In genomic region chr19:4309776-4310185, GRCm38 (mm10) we compare ENCODE assay signal across 8 mouse cellular contexts. TPM values are rescaled to one million over a fixed set of nuclear protein-coding genes. Genes with fewer than 3 reads are reported as not detected.
A peak's percentile ranks its signal among the peaks of the same experiment; 100 is the strongest.
DNase-seq lines count a peak whose midpoint lies in the region; TF ChIP-seq lines count a peak whose summit lies in the region.

No protein-coding gene starts in this region.

- peaks cover 0 to 8% of the 10 kb centered on the region in 2 experiments; a peak in 3 of 4 replicates for H3K4me1 ChIP-seq in MEL (ENCODE audit: control insufficient read depth in 1 of 2, insufficient read depth in 2 of 2, low read length in 2 of 2)

- peak; percentile 69 to 87 (median 82) for TF ChIP-seq CTCF in MEL (IDR thresholded peaks at IDR 0.05 in 2 of 3, conservative IDR thresholded peaks at IDR 0.05 in 1 of 3; ENCODE audit: control insufficient read depth in 1 of 3, insufficient read depth in 1 of 3, low read depth in 2 of 3, low read length in 3 of 3, poor library complexity in 1 of 3, severe bottlenecking in 1 of 3)

- H3K79me2 ChIP-seq in MEL (ENCODE audit: control insufficient read depth, insufficient read depth, low read length, poor library complexity) = peaks cover 12% of the 10 kb centered on the region

- no peak overlapping the region for H3K27ac ChIP-seq in MEL (ENCODE audit: control insufficient read depth, low read depth, low read length)

- H3K9me3 ChIP-seq in MEL (replicated peaks; ENCODE audit: insufficient read depth, low read length) = no peaks in the 10 kb centered on the region

- H3K4me3 ChIP-seq in MEL (ENCODE audit: control insufficient read depth in 1 of 2, insufficient read depth in 1 of 2, low read depth in 2 of 2, low read length in 2 of 2) = no peak overlapping the region

- no peaks in the 10 kb centered on the region for H3K27me3 ChIP-seq in MEL (ENCODE audit: control insufficient read depth in 1 of 2, insufficient read depth in 2 of 2, low read length in 2 of 2)

- no peak overlapping the region for H3K9ac ChIP-seq in MEL (ENCODE audit: control insufficient read depth, low read depth, low read length, poor library complexity, severe bottlenecking)

- peak; percentile 87 for TF ChIP-seq RAD21 in MEL (IDR thresholded peaks at IDR 0.05; ENCODE audit: low read depth, low read length)

- peaks cover 0 to under 1% of the 10 kb centered on the region in 2 experiments; a peak in 2 of 4 replicates for H3K36me3 ChIP-seq in MEL (ENCODE audit: control insufficient read depth in 1 of 2, insufficient read depth in 2 of 2, low read length in 2 of 2)

- intact Hi-C loops in left cerebral cortex, postnatal 36 days (cut with DNase I) = no loop called here

- TF ChIP-seq EP300 in MEL (IDR thresholded peaks at IDR 0.05; ENCODE audit: low read depth in 1 of 2, low read length in 2 of 2) = no peak

- peak; percentile 33 for DNase-seq in left cerebral cortex, adult 11 months (ENCODE audit: low spot score)
- no peak for DNase-seq in left cerebral cortex, postnatal 36 days (ENCODE audit: low spot score in 2 of 2)
- DNase-seq in MEL (ENCODE audit: low read depth, low spot score) = peak; percentile 89
- peak; percentile 81 to 82 for DNase-seq in cerebellum, postnatal 10 days
- DNase-seq in gastrocnemius, adult 8-10 months (ENCODE audit: low spot score in 2 of 2) = peak; percentile 55 to 68
- peak; percentile 73 to 76 for DNase-seq in kidney, postnatal 36 days
- peak; percentile 90 for DNase-seq in naive thymus-derived CD4-positive, alpha-beta T cell, adult 2 months (ENCODE audit: low read depth)
- DNase-seq in urinary bladder, postnatal 10 days (ENCODE audit: low spot score) = no peak

- TF ChIP-seq POLR2A in MEL (IDR thresholded peaks at IDR 0.05; ENCODE audit: control insufficient read depth in 1 of 2, insufficient read depth in 1 of 2, low read depth in 1 of 2, low read length in 2 of 2, poor library complexity in 1 of 2) = no peak

TF ChIP-seq in MEL, 35 proteins besides CTCF, POLR2A, EP300 and RAD21:
- TF ChIP-seq SMC3 (IDR thresholded peaks at IDR 0.05; ENCODE audit: low read depth, low read length) (peak; percentile 95), USF1 (IDR thresholded peaks at IDR 0.05; ENCODE audit: low read depth, low read length) (no peak), ZC3H11A (IDR thresholded peaks at IDR 0.05; ENCODE audit: low read depth, low read length) (peak; percentile 93), HCFC1 (IDR thresholded peaks at IDR 0.05; ENCODE audit: low read depth, low read length) (peak; percentile 67), ZNF384 (IDR thresholded peaks at IDR 0.05; ENCODE audit: low read depth, low read length) (peak; percentile 74), SIN3A (IDR thresholded peaks at IDR 0.05; ENCODE audit: low read length) (peak; percentile 82)
TF ChIP-seq in MEL: peak in this region for 5.

RNA-seq across cellular contexts. Expression of gene Grk2, which starts 3.8 kb away (rescaled TPM):
- 100 to 1,000 TPM; 223 to 239 TPM for total RNA-seq in left cerebral cortex, postnatal 36 days (2021)
- 65.1 and 75.2 TPM in 2 replicates for total RNA-seq in MEL (2012; rRNA removed)
- 100 to 1,000 TPM in 1 of 2 experiments, not detected in 1; 105 TPM for polyA plus RNA-seq in MEL (2012; ENCODE audit: insufficient read depth in 1 of 2, insufficient read length in 2 of 2, low read depth in 1 of 2, low replicate concordance in 2 of 2, missing spikeins in 1 of 2)
- total RNA-seq in gastrocnemius, adult 8-10 months (2022) = 10 to 100 TPM; 55.7 to 65.2 (median 62.1) TPM

RNA-seq across cellular contexts. Expression of gene Ankrd13d, which starts 26.8 kb away (rescaled TPM):
- total RNA-seq in left cerebral cortex, postnatal 36 days (2021) = 10 to 100 TPM; 69.7 to 72.3 TPM
- total RNA-seq in MEL (2012; rRNA removed) = 0.96 and 1.4 TPM in 2 replicates
- polyA plus RNA-seq in MEL (2012; ENCODE audit: insufficient read depth in 1 of 2, insufficient read length in 2 of 2, low read depth in 1 of 2, low replicate concordance in 2 of 2, missing spikeins in 1 of 2) = 1 to 10 TPM in 1 of 2 experiments, not detected in 1; 2.6 TPM
- total RNA-seq in gastrocnemius, adult 8-10 months (2022) = under 1 TPM in 1 of 4 experiments, not detected in 3; 0.63 TPM

RNA-seq across cellular contexts. Expression of gene Ssh3, which starts 40.8 kb away (rescaled TPM):
- 10 to 100 TPM; 41.1 to 65.6 TPM for total RNA-seq in left cerebral cortex, postnatal 36 days (2021)
- total RNA-seq in MEL (2012; rRNA removed) = 7.4 and 9.2 TPM in 2 replicates
- polyA plus RNA-seq in MEL (2012; ENCODE audit: insufficient read depth in 1 of 2, insufficient read length in 2 of 2, low read depth in 1 of 2, low replicate concordance in 2 of 2, missing spikeins in 1 of 2) = 10 to 100 TPM in 1 of 2 experiments, not detected in 1; 14.1 TPM
- total RNA-seq in gastrocnemius, adult 8-10 months (2022) = 1 to 10 TPM; 2.3 to 5.8 (median 2.9) TPM

Comparison
In these comparisons a context has a peak if more than half of its experiments do, and no peak if none do; other contexts are left out.
1. DNase-seq: peak in left cerebral cortex, adult 11 months (single experiment), MEL (single experiment), cerebellum, postnatal 10 days (2 of 2), gastrocnemius, adult 8-10 months (2 of 2), kidney, postnatal 36 days (2 of 2) and naive thymus-derived CD4-positive, alpha-beta T cell, adult 2 months (single experiment); none in left cerebral cortex, postnatal 36 days (0 of 2) and urinary bladder, postnatal 10 days (single experiment).
2. RNA of gene Ankrd13d, which starts 26.8 kb away (total RNA-seq): 69.7 to 72.3 TPM in left cerebral cortex, postnatal 36 days; 0.96 to 1.4 TPM in MEL and 0.63 TPM in gastrocnemius, adult 8-10 months; every median in the first group is over 10 times any median in the second.